Mouse (Mus musculus) layer of hippocampus, adult 9-11 months (tissue): ENCODE measurements around the gene R3hdm2.

Experiments
- DNase-seq: peaks from one replicate; pipeline ENCODE4 v3.0.0; 2022

Gene R3hdm2

DNA sequence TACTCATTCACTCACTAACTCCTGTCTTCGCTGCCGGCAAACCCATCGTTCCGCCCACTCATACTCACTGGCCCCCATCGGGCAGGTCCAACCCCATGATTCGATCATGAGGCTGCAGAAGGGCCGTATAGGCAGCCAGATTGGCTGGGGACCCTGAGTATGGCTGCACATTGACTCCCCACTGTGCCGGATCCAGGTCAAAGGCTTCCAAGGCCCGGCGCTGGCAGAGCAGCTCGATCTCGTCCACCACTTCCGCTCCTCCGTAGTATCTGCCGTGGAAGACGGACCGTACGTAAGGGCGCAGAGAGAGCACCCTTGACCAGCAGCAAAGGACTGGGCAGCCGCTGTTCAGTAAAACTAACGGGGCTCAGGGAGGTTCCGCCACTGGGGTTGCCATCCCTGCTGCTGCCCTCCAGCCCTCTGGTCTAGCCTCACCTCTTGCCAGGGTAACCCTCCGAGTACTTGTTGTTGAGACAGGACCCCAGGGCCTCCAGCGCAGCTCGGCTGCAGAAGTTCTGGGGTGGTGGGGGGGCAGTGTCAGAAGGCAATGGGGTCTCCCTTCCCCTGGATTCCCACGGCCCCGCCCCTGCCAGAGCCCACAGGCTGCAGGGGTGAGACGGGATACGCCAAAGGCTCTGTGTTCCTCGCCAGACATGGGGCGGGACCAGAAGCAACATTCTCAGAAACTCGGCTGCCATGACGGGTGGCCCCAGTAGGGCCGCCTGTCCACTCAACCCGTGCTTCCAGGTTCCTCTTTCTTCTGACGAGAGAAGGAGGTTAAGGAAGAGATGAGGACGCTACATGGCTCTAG is 140.0 kb downstream of the R3hdm2 start:
- no peak for DNase-seq

GRCm38 (mm10) chr10:127520714-127521357 is 140.7 kb downstream of the R3hdm2 start:
- no peak for DNase-seq

- no peak for DNase-seq
These were observed 141.5 kb downstream of the R3hdm2 start for GRCm38 (mm10) chr10:127521611-127522080.

DNA sequence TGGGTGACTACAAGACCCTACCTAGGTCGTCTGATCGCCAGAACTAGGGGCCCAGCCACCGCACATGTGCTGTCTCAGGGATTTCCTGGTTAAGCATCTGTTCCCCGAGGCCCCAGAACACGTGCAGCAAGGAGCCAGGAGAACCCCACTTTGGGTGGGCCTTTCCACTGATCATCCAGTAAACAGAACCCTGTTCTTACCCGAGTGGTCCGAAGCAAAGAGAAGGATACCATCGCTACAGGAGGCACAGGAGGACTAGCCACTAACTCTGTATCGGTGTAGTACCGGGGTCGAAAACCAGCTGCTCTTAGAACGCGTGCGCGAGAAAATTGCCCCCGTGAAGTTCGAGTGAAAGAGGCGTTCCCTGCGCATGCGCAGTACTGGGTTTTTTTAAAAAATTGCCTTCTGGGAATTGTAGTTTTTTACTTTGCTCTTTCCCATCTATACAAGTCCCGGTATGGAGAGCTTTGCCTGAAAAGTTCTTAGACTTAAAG is 142.0 kb downstream of the R3hdm2 start, which contains the start of gene Shmt2:
Gene Shmt2, minus strand, starts transcription at position 357 of the 494 bp plus-strand sequence.
- peak; percentile 87 for DNase-seq

GRCm38 (mm10) chr10:127524646-127525255 is 144.6 kb downstream of the R3hdm2 start:
- DNase-seq: no peak

DNA sequence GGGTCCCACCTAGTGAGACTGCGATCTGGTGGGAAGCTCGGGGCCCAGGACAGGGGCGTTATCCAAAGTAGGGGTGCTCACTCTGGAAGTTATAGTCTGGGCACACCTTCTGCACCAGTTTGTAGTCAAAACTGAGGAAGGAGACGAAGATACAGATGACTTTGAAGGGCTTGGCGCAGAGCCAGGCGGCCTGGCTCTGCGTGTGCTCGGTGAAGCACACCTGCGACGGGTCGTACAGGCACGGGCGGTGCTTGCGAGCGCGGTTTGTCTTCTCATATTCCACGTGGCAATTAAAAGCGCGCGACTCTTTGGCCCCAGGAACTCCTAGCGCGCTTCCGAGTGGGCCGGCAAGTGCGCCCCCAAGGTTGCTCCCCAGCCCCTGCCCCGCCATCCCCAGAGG is 145.9 kb downstream of the R3hdm2 start:
- no peak for DNase-seq

DNA sequence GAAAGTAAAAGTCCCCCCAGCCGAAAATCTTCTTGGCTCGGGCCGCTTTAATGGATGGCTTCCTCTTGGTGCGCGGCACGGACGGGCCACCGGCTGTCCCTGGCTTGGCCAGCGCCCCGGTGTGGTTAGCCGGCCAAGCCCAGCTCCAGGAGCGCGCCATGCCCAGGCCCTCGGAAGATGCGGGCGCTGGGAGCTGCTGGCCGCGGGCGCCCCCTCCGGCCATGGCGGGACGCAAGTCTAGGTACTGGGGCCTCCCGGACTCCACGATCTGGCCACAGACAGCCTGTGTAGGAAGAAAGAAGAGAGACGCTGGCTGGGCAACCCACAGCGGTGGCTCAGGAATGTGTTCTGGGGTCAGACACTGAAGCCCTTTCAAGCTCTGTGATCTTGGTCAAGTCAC is 146.6 kb downstream of the R3hdm2 start:
- DNase-seq: no peak

DNA sequence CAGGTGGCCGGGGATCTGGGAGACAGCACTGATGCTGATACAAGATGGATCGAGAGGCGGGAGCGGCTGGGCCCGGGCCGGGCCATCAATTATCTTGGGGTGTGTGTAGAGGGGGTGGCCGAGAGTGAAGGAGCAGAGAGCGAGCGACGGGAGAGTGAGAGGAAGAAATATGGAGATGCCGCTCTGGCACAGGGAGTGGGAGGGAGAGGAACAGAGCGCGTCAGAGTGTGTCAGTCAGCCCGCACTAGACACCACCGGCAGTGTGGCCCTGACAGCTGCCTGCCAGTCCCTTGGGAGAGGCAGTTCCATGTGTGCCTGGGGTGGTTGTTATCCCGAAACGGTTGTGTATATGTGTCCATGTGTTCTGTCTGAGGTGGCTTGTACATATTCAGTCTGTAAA is 147.4 kb downstream of the R3hdm2 start:
- DNase-seq: no peak

- no peak for DNase-seq
These were observed 150.8 kb downstream of the R3hdm2 start for GRCm38 (mm10) chr10:127530945-127531344.

- no peak for DNase-seq
These were observed 151.4 kb downstream of the R3hdm2 start for GRCm38 (mm10) chr10:127531548-127531947.

- no peak for DNase-seq
These were observed 154.2 kb downstream of the R3hdm2 start, which contains the start of gene Nxph4 for GRCm38 (mm10) chr10:127534036-127534928. TSS of gene Nxph4 (minus strand) at chr10:127534559.

GRCm38 (mm10) chr10:127534929-127535384 is 154.8 kb downstream of the R3hdm2 start:
- no peak for DNase-seq

DNA sequence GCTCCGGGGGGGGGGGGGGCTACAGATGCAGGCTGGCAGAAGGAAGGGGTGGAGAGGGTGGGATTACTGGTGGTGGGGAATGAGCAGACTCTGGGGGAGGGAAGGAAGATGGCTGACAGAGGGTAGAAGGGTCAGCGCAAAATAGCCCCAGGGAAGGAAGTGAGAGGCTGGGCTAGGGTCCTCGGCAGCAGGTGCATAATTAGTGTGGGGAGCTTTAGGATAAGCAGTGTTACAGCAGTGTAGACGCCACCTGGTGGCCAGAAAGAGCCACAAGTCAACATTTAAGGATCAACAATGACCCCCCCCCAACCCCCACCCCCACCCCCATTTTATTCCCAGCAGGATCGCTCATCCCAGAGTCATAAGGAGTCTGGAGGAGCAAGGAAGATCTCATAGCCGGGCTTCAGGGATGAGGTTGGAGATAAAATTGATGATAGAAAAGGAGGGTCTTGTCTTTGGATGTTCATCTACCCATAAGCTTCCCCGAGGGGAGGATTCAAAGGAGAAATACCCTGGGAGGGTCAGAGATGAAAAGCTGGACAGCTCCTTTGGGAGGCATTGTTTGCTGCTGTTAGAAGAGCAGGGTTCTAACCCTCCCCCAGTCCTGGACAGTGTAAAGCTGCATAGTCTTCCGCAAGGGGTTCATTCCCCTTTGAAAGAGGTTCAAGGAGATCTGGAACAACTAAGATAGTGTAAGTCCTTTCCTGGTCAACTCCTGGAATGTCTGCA is 156.6 kb downstream of the R3hdm2 start:
- no peak for DNase-seq

DNA sequence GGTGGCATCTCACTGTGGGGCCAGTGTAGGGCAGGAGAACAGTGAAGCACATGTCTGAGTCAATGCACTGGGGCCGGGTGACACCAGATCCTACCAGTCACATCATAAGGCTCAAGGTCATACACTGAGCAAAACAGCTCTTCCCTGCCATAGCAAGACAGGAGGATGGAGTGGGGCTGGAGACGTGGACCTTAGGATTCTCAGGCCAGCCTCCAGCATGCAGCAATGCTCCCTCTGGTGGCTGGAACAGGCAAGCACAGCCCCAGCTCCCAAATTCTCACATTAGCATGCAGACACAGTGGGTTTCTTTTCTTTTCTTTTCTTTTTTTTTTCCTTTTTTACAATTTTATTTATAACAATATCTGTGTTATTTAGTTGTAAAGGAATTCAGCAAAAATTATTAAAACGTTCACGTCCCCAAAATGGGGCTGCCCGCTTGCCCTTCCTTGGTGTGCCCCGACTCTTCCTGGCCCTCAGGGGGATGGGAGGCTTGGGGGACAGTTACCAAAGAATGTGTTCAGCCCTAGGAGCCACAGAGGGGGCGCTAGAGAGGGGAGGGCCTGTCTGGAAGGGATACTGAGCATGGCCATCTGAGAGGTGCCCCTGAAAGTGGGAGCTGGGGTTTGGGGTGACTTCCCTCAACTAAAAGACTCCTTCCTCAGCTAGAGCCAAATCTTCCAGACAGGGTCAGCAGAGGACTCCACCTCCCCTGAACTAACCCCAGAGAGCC is 157.9 kb downstream of the R3hdm2 start:
- peak; percentile 80 for DNase-seq

GRCm38 (mm10) chr10:127541510-127541909 is 161.4 kb downstream of the R3hdm2 start:
- no peak for DNase-seq

DNA sequence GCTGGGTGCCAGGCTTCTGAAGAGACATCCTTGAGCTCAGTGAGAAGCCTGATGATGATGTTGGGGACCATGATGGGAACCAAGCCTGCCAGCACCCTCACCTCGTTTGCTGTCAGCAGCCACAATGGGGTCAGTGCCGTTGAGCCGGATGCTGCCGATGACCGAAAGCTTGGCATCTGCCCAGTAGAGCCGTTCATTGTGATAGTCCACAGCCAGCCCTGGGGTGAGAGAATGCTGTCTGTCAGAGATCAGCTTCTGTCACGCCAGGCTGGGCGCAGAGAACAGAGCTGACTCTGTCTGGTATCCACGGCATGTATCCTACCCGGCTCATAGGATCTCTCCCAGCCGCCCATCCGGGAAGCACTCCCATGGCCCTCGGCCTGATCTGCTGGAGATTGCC is 162.0 kb downstream of the R3hdm2 start:
- DNase-seq: peak; percentile 84

- no peak for DNase-seq
These were observed 162.6 kb downstream of the R3hdm2 start for GRCm38 (mm10) chr10:127542720-127543119.

- DNase-seq: no peak
These were observed 163.8 kb downstream of the R3hdm2 start for GRCm38 (mm10) chr10:127543916-127544315.

DNA sequence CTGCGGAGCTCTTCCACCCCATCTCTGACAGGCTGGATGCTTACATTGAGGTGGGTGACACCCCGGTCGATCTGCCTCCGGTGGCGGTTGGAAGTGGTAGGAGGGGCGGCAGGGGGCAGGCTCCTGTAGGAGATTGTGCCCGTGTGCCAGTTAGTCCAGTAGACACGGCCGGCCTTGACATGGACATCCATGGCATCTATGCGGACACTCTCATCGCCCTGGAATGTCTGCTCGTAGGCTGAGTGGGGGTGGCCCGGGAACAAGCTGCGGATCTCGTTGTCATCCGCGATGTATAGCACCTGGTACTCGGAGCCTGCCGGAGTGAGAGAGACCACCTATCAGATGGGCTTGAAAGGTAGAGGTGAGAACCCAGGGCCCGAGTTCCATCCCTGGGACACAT is 164.2 kb downstream of the R3hdm2 start:
- DNase-seq: no peak

- no peak for DNase-seq
These were observed 166.4 kb downstream of the R3hdm2 start for GRCm38 (mm10) chr10:127546505-127546904.

- no peak for DNase-seq
These were observed 168.1 kb downstream of the R3hdm2 start for GRCm38 (mm10) chr10:127548236-127548635.
